Mouse (Mus musculus) embryonic facial prominence, embryonic 10.5 days (tissue): ENCODE measurements around the gene Gmip. TPM values are rescaled to one million over a fixed set of nuclear protein-coding genes. Genes with fewer than 3 reads are reported as not detected.

ENCODE experiments used
- DNase-seq: peaks from one replicate; pipeline ENCODE4 v3.0.0-alpha.2; 2017; ENCODE audit warnings: low spot score
- H3K27ac ChIP-seq: fragments of 300-500 bp; sonication (generic); replicated peaks from 2 replicates; pipeline ENCODE4 v1.5.1; 2016; ENCODE audit warnings: mild to moderate bottlenecking
- H3K27me3 ChIP-seq: fragments of 300-500 bp; sonication (generic); replicated peaks from 2 replicates; pipeline ENCODE4 v1.6.1; 2016; ENCODE audit warnings: low read depth, mild to moderate bottlenecking; ENCODE audit not compliant: poor library complexity, severe bottlenecking
- H3K36me3 ChIP-seq: fragments of 300-500 bp; sonication (generic); replicated peaks from 2 replicates; pipeline ENCODE4 v1.6.1; 2016; ENCODE audit warnings: mild to moderate bottlenecking, moderate library complexity
- H3K4me1 ChIP-seq: fragments of 300-500 bp; sonication (generic); 2 replicates; pipeline ENCODE4 v1.6.1; 2016
- H3K4me3 ChIP-seq: fragments of 300-500 bp; sonication (generic); 2 replicates; pipeline ENCODE4 v1.5.1; 2016; ENCODE audit warnings: mild to moderate bottlenecking, moderate library complexity
- H3K9me3 ChIP-seq: fragments of 300-500 bp; sonication (generic); 2 replicates; pipeline ENCODE4 v1.6.1; 2016; ENCODE audit warnings: mild to moderate bottlenecking
- WGBS: fragments of 180-500 bp; shearing (Covaris S2); methylation state at CpG from one replicate; pipeline ENCODE4 v1.1.7; 2016; 5-methylcytosine and 5-hydroxymethylcytosine counted together
- polyA plus RNA-seq: library from polyadenylated mRNA; unstranded; fragments of >200 nt; fragmentation: Nextera tagmentation; extraction: Ambion mirVana; gene quantifications from 2 replicates; pipeline ENCODE4 v1.2.1, GENCODE M21; 2016

Gmip gene
- polyA plus RNA-seq, result 9.6 and 10.6 TPM in 2 replicates

DNA sequence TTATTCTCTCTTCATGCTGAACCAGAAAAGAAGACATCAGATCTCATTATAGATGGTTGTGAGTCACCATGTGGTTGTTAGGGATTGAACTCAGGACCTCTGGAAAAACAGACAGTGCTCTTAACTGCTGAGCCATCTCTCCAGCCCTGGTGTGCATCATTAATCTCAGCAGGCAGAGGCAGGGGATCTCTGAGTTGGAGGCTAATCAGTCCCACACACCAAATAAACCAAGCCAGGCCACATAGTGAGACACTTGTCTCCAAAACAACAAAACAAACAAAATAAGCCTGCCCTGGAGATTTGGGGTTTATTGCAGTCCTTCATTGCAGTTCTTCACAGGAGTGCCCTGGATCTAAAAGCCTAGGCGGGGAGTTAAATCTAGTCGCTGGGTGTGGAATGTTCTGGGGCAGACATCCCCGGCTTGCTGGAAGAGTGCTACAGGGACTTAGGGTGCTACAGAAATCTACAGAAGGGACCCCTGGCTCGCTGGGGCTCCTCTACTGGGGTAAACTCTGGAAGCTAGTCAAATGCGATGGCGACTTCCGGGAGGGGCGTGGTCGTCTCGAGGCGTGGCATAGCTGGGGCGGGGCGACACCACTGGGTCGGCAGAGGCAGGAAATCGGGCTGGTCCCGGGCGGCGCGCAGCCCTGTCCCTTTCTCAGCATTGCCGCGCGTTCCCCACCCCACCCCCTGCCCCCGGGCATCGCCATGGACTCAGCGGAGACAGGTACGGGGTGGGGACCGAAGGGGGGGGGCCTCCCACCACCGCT is at the start of gene Gmip:
TSS of gene Gmip (plus strand) at position 586 of the 770 bp plus-strand sequence.
- H3K27me3 ChIP-seq, result no peaks in the 10 kb centered on the region
- H3K4me3 ChIP-seq, result peak within 1 kb of the TSS; percentile 58
- peaks cover 20% of the 10 kb centered on the region for H3K4me1 ChIP-seq
- no peaks in the 10 kb centered on the region for H3K9me3 ChIP-seq
- peak within 1 kb of the TSS; percentile 79 for H3K27ac ChIP-seq
- peaks cover 78% of the 10 kb centered on the region for H3K36me3 ChIP-seq
- 6% methylated on average over 28 of the region's 28 CpGs for WGBS
- peak; percentile 85 for DNase-seq

GRCm38 (mm10) chr8:69761814-69762445 is 46.5 kb upstream of the Gmip start:
- Histone ChIP-seq H3K4me3 (no peak overlapping the region), H3K4me1 (no peaks in the 10 kb centered on the region), H3K36me3 (peaks cover 95% of the 10 kb centered on the region), H3K27me3 (no peaks in the 10 kb centered on the region), H3K9me3 (peaks cover 12% of the 10 kb centered on the region; the same call in 1 of the 2 replicates), H3K27ac (no peak overlapping the region)
- WGBS, result 91% methylated on average over 4 of the region's 4 CpGs
- no peak for DNase-seq

DNA sequence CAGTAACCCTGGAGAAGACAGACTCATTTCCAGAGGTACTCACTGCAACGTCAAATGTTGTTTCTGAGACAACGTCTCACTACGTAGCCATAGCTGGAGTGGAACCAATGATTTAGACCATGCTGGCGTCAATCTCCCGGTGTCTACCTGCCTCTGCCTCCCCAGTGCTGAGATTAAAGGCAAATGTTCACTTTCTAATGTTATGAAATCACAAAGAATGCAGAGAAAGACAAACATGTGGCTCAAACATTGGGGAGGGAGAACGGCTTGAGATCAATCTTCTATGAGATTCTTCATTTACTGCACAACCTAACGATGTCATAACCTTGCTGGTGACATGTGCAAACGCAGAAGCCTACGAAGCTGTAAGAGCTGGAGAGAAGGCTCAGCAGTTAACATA is 37.3 kb upstream of the Gmip start:
- no peaks in the 10 kb centered on the region for H3K27me3 ChIP-seq
- DNase-seq, result no peak
- H3K4me1 ChIP-seq, result peaks cover 33% of the 10 kb centered on the region
- whole genome bisulfite sequencing, result 92% methylated on average over 9 of the region's 9 CpGs
- H3K36me3 ChIP-seq, result peaks cover 66% of the 10 kb centered on the region
- H3K27ac ChIP-seq, result no peak overlapping the region
- H3K9me3 ChIP-seq, result peaks cover 9% of the 10 kb centered on the region; the same call in 1 of the 2 replicates
- no peak overlapping the region for H3K4me3 ChIP-seq

DNA sequence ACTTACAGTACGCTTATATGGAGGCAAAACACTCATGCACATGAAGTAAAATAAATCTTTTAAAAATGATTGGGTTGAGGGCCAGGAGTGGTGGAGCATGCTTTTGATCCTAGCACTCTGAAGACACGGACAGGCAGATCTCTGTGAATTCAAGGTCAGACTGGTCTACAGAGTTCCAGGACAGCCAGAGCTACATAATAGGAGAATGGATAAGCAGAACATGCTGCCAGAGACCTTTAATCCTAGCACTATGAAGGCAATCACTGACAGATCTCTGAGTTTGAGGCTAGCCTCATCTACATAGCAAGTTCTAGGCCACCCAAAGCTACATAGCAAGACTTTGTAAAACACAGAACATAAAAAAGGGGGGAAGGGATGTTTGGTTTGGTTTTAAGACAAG is 36.4 kb upstream of the Gmip start:
- WGBS, result 93% methylated on average over 2 of the region's 2 CpGs
- Histone ChIP-seq H3K9me3 (peaks cover 4% of the 10 kb centered on the region; the same call in 1 of the 2 replicates), H3K36me3 (peaks cover 57% of the 10 kb centered on the region), H3K4me1 (peaks cover 33% of the 10 kb centered on the region), H3K4me3 (no peak overlapping the region), H3K27ac (no peak overlapping the region), H3K27me3 (no peaks in the 10 kb centered on the region)
- DNase-seq, result no peak

DNA sequence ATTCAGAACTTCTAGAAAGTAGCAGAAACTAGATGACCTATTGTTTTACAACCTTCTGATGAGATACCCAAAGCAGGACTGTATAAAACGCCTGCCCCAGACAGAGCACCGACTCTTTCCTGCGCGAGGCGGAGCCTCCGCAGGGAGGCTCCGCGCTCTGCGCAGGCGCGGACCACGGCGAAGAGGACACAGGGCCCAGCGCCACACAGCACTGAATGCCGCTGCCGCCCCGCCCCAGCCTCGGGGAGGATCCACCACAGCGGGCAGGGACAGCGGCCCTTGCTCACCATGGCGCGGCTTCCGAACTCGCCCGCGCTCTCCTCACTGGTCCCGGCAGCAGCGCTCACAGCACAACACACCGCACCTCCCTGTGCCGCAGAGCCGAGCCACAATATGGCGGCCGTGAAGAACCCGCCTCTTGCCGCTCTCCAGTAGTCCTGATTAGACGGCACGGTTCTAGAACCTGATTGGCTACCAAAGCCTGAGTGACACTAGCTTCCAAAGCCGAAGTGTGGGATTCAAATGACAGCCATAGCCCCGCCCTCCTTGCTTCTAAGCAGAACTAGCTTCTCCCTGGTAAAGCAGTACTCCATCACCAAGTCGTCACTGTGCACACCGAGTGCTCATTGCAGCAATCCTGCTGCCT is 33.9 kb upstream of the Gmip start, which contains the start of gene Gm20422:
TSS of gene Gm20422 (minus strand) at position 384 of the 646 bp plus-strand sequence.
- WGBS, result under 1% methylated on average over 41 of the region's 41 CpGs
- peaks cover 32% of the 10 kb centered on the region for H3K36me3 ChIP-seq
- peak; percentile 93 for DNase-seq
- peak within 1 kb of the TSS; percentile 86 for H3K4me3 ChIP-seq
- H3K27me3 ChIP-seq, result no peaks in the 10 kb centered on the region
- H3K27ac ChIP-seq, result peak within 1 kb of the TSS; percentile 100
- no peaks in the 10 kb centered on the region for H3K9me3 ChIP-seq
- H3K4me1 ChIP-seq, result peaks cover 33% of the 10 kb centered on the region

- WGBS, result 68% methylated on average over 2 of the region's 2 CpGs
- Histone ChIP-seq H3K9me3 (no peaks in the 10 kb centered on the region), H3K27me3 (no peaks in the 10 kb centered on the region), H3K4me3 (peak overlapping the region; percentile 86), H3K27ac (0 out of 2 replicates have a peak overlapping the region, but pooled peaks have one; percentile 100), H3K36me3 (peaks cover 26% of the 10 kb centered on the region), H3K4me1 (peaks cover 30% of the 10 kb centered on the region)
- no peak for DNase-seq
These were observed 33.3 kb upstream of the Gmip start for GRCm38 (mm10) chr8:69775149-69775534.

DNA sequence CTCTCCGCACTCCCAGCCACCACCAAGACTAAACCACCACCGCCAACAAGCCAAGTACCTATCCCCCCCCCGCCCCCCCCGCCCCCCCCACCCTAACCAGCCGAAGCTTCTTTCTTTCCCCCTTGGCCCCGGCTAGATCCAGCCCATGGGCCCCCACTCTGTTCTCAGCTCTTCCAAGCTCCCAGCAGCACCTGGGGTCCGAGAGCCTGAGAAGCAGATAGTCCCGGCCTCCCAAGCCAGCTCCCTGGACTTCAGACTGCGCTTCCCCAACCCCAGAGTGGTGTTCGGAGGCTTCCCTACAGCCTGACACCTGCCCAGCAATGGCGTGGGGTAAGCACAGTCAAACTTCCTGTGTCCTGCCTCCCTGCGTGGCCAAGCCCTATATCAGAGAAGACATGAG is 31.4 kb upstream of the Gmip start:
- H3K4me3 ChIP-seq, result no peak overlapping the region
- peaks cover 9% of the 10 kb centered on the region for H3K36me3 ChIP-seq
- no peaks in the 10 kb centered on the region for H3K9me3 ChIP-seq
- WGBS, result 65% methylated on average over 12 of the region's 12 CpGs
- no peak for DNase-seq
- H3K27ac ChIP-seq, result no peak overlapping the region
- H3K4me1 ChIP-seq, result peaks cover 22% of the 10 kb centered on the region
- H3K27me3 ChIP-seq, result no peaks in the 10 kb centered on the region

DNA sequence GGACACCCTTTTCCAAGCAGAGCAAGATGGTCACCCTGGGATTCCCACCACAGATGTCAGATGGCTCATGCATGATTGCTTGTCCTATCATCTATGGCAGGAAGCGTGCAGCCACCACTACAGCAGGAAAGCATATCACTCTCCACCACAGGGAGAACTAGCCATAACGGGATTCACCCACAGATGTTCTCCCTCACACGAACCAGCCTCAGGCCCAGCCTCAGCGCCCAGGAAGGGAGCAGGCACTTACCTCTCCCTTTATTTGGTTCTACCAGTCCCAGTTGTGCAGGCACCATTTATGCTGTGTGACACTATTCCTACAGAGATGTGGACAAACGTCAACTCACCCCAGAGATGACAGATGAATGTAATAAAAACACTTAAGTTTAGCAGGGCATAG is 19.4 kb upstream of the Gmip start:
- H3K27me3 ChIP-seq, result no peaks in the 10 kb centered on the region
- H3K4me3 ChIP-seq, result no peak overlapping the region
- peaks cover 16% of the 10 kb centered on the region for H3K36me3 ChIP-seq
- DNase-seq, result no peak
- no peak overlapping the region for H3K27ac ChIP-seq
- WGBS, result 85% methylated on average over 5 of the region's 5 CpGs
- H3K4me1 ChIP-seq, result peaks cover 25% of the 10 kb centered on the region
- no peaks in the 10 kb centered on the region for H3K9me3 ChIP-seq

DNA sequence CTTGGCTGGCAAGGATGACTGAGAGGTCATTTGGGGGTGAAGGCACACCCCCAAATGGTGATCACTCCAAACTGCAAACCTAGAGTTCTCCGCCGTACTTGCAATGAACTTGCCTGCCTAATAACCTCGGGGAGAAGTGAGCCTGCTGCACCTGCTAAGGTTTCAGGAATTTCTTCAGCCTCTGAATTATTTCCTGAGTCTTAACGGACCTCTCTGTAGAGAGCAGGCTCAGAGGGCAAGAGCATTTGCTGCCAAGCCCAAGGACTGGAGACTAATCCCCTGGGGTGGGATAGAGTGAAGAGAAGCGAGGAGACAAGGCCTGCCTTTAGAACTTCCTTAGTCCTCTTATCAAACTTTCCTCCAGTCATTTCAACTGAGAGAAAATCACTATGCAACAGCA is 18.7 kb upstream of the Gmip start:
- peaks cover 22% of the 10 kb centered on the region for H3K36me3 ChIP-seq
- peaks cover 25% of the 10 kb centered on the region for H3K4me1 ChIP-seq
- no peaks in the 10 kb centered on the region for H3K9me3 ChIP-seq
- H3K4me3 ChIP-seq, result peak overlapping the region; percentile 100
- 72% methylated on average over 5 of the region's 5 CpGs for WGBS
- no peaks in the 10 kb centered on the region for H3K27me3 ChIP-seq
- DNase-seq, result no peak
- H3K27ac ChIP-seq, result 0 out of 2 replicates have a peak overlapping the region, but pooled peaks have one; percentile 96

DNA sequence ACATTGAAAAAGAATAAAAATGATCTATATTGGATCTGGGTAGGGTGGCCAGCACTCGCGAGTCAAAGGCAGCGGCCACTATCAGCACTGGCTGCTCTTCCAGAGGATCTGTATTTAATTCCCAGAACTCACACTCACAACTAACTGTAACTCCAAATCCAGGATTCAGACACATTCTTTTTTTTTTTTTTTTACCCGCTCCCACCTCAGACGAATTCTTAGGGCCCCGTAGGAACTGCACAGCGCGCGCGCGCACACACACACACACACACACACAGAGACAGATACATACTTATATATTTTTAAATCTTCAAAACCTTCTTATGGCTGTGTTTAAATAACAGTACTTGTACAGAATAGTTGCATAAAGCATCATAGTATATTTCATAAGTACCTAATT is 18.1 kb upstream of the Gmip start:
- Histone ChIP-seq H3K4me3 (peak overlapping the region; percentile 100), H3K27ac (peak overlapping the region; percentile 96), H3K9me3 (no peaks in the 10 kb centered on the region), H3K4me1 (peaks cover 25% of the 10 kb centered on the region), H3K27me3 (no peaks in the 10 kb centered on the region), H3K36me3 (peaks cover 28% of the 10 kb centered on the region)
- 29% methylated on average over 11 of the region's 11 CpGs for WGBS
- peak; percentile 32 for DNase-seq

- peak; percentile 92 for DNase-seq
- Histone ChIP-seq H3K27ac (peak within 1 kb of the TSS; percentile 96), H3K4me3 (peak within 1 kb of the TSS; percentile 100), H3K36me3 (peaks cover 34% of the 10 kb centered on the region), H3K9me3 (no peaks in the 10 kb centered on the region), H3K27me3 (no peaks in the 10 kb centered on the region), H3K4me1 (peaks cover 25% of the 10 kb centered on the region)
- WGBS, result under 1% methylated on average over 38 of the region's 38 CpGs
These were observed 17.6 kb upstream of the Gmip start, which contains the start of the genes Atp13a1 and Zfp866 for GRCm38 (mm10) chr8:69790773-69791367. TSS of gene Atp13a1 (plus strand) at chr8:69791163. TSS of gene Zfp866 (minus strand) at chr8:69791178.
